Mouse (Mus musculus): ENCODE measurements around the gene Smbd1.

- TF ChIP-seq CTCF (IDR thresholded peaks at IDR 0.05; ENCODE audit: insufficient read depth, low read length) (no peak), POLR2A (IDR thresholded peaks at IDR 0.05; ENCODE audit: borderline replicate concordance, extremely low read depth, low read depth, low read length) (no peak)
Observed at GRCm38 (mm10) chr16:32824061-32824460, 13.8 kb upstream of the Smbd1 start.

Data from lung, adult 2 months (tissue).